Mouse (Mus musculus): ENCODE data around the gene Hirip3.

The Hirip3 gene

GRCm38 (mm10) chr7:126861429-126862130 is at the start of gene Hirip3:
Gene Hirip3 (plus strand): TSS chr7:126861972.
- peak; percentile 96 to 97 for DNase-seq

GRCm38 (mm10) chr7:126815726-126816222 is 46.0 kb upstream of the Hirip3 start:
- DNase-seq: no peak

DNA sequence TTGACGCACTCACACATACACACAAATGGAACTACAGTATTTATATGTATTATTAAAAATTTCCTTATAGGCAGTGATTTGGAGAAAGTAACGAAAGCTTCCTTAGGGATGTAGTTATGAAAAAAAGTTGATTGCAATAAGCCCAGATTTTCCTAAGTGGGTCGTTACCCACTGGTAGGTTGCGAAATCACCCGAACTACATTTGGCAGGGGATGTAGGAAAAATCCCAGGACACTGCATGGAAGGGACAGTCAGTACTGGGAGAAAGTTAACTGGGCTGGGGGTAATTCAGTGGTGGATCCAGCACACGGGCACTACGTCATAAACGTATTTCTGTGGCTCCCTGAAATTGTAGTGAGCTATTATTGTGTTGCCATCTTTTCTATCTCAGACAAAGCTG is 45.3 kb upstream of the Hirip3 start:
- no peak for DNase-seq

- DNase-seq: no peak
Measured at GRCm38 (mm10) chr7:126817595-126817994, 44.2 kb upstream of the Hirip3 start.

DNA sequence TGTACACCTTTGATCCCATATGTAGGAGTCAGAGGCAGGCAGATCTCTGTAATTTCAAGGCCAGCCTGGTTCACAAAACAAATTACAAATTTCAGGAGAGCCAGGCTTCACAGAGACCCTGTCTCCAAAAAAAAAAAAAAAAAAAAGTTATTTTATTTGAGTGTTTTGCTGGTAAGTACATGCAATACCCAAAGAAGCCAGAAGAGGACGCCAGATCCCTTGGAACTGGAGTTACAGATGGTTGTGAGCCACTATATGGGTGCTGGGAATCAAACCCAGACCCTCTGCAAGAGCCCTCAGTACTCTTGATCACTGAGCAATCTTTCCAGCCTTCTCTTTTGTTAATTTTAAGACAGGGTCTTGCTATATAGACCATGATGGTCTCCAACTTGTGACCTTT is 43.0 kb upstream of the Hirip3 start:
- no peak for DNase-seq

DNA sequence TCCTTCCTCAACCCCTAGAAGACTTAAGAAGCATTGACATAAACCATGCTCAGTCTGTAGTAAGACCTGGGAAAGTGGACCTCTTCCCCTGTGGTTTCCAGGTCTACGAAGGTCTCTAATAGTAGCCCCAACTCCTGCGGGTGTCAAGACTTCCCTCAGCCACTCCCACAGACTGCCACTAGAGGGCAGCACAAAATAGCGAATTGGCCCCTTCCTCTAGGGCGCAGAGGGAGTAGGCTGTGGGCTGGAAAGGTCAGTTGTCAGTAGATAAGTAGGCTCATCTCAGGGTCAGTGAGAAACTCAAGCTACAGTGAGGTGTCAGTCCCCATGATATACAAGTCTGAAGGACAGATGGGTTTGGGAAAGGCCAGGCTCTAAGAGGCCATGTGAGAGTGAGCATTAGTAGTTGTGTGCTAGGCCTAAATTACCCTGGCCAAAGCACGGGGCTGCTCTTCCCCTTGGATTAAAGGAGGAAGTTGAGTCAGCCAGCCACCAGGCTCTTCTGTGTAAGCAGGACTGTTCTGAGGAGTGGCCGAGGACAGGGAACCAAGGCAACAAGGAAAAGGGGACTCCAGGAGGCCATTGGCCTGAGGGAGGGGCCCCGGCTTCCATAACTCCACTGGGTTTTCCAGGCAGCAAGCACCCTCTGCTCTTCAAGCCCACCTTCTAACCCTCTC is 39.8 kb upstream of the Hirip3 start:
- peak; percentile 61 to 85 for DNase-seq

- DNase-seq: no peak
Measured at GRCm38 (mm10) chr7:126822741-126823140, 39.0 kb upstream of the Hirip3 start.

DNA sequence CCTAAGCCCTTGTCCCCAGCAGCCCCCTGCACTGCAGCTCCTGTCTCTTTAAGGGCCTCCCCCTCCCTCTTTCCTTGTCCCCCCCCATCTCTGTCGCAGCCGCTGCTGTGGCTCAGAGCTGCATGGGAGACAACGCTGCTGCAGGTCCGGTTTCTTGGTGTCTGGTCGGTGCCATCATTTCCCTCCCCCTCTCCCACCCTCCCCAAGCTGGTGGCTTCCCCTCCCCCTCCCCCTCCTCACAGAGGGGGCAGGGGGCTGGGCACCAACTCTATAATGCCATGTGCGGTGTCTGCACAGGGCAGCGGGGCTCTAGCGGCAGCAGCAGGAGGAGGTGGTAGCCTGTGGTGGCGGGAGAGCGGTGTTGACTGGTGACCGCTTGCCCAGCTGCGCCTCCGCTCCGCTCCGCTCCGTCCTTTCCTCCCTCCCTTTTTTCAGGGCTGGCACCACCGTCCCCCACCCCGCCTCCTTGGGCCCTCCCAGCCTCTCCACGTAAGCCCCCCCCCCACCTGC is 38.5 kb upstream of the Hirip3 start:
- no peak for DNase-seq

DNA sequence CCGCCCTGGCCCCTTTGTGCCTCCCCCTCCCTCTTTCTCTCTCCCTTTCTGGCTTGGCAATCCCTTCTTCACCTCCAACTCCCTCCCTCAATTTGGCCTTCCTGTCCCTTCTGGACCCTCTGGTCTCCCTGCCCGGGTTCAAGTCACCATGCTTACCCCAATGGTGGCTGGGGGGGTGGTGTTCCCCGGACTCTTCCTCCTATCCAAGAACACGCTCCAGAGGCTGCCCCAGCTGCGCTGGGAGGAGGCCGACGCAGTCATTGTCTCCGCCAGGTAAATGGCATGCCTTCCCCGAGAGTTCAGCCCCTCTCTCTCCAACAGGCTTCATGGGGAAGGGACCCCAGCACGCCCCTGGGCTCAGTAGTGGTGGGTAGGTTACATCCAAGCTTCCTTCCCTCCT is 37.8 kb upstream of the Hirip3 start:
- no peak for DNase-seq

DNA sequence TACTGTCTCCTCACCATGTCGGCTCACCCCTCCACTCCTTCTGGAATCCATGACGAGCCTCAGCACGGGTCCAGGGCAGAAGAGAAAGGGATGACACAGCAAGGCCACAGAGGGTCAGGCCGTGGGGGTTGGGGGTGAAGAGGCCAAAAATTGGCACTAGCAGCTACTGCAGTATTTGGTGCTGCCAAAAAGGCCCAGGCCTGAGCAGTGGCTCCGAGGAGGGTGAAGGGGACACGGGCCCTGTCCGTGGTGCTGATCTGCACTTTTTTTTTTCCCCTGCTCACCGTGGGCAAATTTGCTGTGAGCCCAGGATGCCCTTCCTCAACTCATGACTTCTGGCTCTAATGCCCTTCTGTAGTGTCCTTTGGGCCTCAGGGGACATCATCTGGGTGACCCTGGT is 36.4 kb upstream of the Hirip3 start:
- no peak for DNase-seq

DNA sequence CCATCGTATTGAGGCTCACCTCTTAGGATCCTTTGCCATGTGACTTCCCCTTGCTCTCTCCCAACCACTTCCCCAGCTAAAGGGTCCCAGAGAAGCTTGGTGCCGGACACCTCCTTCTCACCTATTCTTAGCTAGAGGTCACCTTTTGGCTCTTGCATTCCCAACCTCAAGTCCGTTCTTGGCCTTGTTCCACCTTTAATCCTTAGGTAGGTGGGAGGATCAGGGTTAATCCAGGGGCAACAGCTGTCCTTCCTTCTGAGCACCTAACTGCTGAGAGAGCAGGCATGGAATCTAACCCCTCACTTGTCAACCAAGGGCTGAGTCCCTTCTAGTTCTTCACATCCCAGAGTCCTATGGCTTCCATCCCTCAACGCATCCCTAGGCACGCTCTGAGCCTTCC is 35.8 kb upstream of the Hirip3 start:
- DNase-seq: no peak

GRCm38 (mm10) chr7:126831539-126831938 is 30.2 kb upstream of the Hirip3 start, which contains the start of gene 4930451I11Rik:
Gene 4930451I11Rik (minus strand): TSS chr7:126831639.
- DNase-seq: no peak

- peak; percentile 81 to 86 for DNase-seq
Measured at GRCm38 (mm10) chr7:126832036-126832598, 29.7 kb upstream of the Hirip3 start.

- DNase-seq: no peak
Measured at GRCm38 (mm10) chr7:126833294-126833693, 28.5 kb upstream of the Hirip3 start.

DNA sequence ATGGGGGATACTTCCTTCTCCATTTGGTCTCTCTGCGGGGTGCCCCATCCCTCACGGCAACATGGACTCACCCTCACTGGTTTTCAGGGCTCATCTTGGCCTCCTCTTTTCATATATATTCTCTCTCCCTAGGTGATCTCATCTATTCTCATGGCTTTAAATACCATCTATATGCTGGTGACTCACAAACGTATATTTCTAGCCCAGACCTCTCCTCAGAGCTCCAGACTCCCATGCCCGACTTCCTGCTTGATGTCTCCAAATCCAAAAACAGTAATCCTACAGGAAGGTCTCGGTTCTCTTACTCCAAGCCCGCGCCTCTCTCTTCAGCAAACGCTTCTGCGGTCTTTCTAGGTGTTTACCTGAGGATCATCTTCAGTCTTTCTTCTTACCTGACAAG is 18.5 kb upstream of the Hirip3 start:
- DNase-seq: no peak

GRCm38 (mm10) chr7:126845516-126845915 is 16.3 kb upstream of the Hirip3 start:
- no peak for DNase-seq

DNA sequence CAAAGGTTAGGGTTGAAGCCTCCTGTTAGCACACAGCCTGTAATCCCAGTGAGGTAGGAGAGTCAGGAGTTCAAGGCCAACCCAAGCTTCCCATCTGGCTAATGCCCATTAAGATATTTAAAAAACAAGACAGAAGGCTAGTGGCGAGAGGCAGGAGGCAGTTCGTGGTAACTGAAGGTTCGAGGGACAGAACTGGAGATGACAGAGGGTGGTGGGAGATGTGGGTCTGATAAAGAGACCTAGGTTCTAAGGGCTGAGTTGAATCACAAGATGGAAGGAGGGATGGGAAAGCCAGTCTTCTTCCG is 14.7 kb upstream of the Hirip3 start, which contains the start of gene Doc2a:
TSS of gene Doc2a (plus strand) at position 301 of the 305 bp plus-strand sequence.
- DNase-seq: no peak

GRCm38 (mm10) chr7:126847421-126848398 is 14.1 kb upstream of the Hirip3 start:
- no peak for DNase-seq

DNA sequence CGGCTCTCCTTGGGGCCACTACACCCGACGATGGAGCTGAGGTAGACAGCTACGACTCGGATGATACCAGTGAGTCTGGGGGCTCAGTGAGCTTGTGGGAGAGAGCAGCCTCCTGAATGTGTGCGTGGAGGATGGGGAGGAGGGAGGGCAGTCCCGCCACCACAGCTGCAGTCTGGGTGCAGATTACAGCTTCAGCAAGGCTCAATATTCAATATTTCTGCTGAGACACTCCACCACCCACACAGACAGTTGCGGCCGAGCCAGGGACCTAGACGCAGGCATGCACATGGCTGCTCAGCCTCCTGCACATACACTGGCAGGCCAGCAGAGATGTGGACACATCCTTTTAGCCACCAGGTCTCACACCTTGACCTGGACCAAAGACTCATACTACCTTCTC is 13.0 kb upstream of the Hirip3 start:
- no peak for DNase-seq

DNA sequence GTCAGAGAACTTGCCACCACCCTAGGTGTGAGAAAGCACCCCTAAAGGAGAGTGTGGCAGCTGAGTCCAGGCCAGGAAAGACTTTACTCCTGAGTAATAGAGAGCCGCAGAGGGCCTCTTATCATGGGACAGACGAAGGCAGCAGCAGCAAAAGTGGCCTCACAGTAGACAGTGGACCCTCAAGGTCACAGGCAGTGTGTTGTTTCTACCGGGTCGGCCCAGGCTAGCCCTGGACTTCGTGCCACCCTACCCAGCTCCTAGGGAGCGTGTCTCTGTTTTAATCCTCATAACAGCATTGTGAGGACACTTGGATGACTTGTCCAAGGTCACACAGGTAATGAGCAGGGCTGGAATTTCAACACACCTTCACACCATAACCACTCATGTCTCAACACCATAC is 11.6 kb upstream of the Hirip3 start:
- DNase-seq: no peak

DNA sequence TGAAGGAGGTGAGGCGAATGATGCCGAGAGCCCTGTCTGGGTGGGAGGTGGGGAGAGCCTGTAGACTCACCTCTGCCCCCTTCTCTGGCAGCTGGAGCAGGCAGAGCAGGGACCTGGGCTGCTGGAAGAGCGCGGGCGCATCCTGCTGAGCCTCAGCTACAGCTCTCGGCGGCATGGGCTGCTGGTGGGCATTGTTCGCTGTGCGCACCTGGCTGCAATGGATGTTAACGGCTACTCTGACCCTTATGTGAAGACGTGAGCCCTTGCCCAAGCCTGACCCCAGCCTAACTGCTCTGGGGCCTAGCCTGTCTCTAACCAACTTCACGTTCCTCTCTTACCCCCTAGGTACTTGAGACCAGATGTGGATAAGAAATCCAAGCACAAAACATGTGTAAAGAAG is 10.6 kb upstream of the Hirip3 start:
- no peak for DNase-seq

DNA sequence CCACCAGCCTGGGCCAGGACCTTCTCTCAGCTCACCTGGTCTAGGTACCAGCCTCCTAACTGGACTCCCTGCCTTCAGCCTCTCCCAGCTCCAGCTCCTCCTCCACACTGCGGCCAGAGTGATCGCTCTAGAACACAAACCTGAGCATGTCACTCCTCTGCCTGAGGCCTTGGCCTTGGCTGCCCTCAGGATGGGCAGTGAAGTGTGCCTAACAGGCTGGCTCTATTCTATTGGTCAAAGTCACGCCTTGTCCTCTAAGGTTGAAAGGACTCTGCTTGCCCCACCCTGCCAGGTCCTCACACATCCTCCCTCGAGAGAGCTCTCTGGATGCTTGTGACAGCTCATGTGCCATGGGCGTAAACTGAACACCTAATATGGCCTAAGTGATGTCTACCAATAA is 8.3 kb upstream of the Hirip3 start:
- DNase-seq: peak; percentile 77 to 82

GRCm38 (mm10) chr7:126855641-126856040 is 6.1 kb upstream of the Hirip3 start:
- DNase-seq: no peak
